Mouse (Mus musculus): ENCODE measurements around the gene Gm10272.
"Not testable (repeated sequence)": the region's sequence is repeated elsewhere in the genome, so short reads cannot be mapped to it uniquely, and the experiment has no call there.

Gm10272 gene

DNA sequence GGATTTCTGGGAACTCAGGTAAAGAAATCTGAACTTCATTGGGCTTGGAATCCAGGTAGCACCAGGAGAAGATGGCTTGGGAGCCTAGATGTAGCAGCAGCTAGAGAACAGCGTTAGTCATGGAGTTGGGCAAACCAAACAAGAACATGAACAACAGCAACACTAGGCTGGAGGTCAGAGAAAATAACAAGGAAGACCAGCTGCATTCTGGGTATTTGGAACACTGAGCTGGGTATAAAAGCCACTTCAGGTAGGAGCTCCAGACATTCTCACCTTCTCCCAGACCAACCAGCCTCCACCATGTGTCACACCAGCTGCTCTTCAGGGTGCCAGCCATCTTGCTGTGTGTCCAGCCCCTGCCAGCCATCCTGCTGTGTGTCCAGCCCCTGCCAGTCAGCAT, at the start of gene Gm10272:
Gene Gm10272, plus strand, starts transcription at position 301 of the 400 bp plus-strand sequence.
- in situ Hi-C loops (cut with MboI, MseI): no loop called here

DNA sequence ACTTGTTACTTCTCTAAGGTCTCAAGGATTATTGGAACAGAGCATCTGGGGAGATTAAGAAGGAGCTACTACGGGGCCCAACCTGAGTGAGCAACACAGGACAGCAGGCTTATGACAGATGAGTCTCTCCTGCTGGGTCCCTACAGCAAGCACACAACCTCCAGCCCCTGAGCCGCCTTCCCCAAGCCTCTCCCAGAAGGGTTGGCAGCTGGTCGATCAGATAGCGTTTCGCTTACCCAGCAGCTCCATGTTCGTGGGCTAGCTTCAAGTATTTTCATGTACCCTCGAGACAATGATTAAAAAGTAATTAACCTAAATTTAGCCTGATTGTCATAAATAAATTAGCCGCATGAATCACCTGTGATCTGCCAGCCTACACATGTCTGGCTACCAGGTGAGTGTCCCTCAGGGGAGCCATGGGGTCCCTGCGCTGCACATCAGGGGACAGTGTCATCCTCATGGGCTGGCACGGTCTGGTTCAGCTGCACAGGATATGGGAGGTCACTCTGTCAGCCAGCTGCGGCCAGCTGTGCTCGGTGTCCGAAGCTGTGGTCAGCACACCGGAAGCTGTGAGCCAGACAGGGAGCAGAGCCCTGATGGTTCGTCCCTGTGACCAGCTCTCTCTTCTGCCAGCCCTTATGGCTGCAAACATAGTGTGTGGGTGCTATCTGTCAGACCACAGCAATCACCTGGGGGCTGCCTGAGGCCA, 48.0 kb upstream of the Gm10272 start:
- in situ Hi-C loops (cut with MboI, MseI): no loop called here

DNA sequence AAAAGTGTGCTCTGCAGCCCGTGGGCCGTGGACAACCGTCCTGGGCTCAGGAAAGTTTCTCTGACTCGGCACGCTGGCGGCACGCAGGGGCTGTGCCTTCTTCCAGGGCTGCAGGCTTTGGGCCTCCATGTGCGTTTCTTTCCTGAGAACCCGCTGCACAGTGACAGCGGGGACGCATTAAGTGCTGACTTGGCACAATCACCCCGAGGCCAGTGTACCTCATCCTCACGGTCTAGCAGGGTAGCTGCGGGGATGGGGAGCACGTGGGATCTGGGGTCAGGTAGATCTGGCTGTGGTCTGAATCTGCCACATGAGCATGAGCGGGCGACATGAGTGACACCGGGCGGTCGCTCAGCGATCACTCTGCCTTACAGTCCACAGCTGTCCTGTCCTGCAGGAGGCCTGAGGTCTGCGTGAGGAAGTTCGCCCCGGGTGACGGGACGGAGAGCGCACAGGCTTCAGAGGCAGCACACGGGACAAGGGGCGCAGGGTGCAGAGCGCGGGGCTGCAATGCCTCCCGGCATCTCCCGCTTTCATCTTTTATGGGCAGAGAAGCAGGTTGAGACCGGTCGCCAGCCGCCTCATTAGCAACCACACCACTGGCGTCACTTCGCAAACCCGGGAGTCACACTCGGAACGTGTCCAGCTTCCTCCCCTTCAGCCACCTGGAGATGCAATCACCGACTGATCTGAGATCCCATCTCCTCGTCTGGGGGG, 42.3 kb upstream of the Gm10272 start:
- in situ Hi-C loops (cut with MboI, MseI): no loop called here

DNA sequence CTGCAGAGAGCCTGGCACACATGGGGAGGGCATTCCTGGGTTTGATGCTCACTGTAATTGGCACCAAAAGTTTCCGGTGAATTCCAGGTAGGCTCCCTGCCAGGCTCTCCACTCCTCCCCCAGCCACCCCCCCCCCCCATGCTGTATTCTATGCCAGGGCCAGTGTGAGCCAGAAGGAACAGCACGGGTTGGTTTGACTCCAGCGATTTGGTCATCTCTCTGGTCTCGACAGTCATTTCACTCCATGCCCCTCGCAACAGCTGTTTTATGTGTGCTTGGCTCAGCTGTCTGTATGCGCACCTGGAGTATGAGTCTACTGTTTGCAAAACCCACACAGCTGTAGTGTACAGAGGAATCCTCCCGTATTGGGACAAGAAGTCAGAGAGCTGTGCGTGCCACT, 40.1 kb upstream of the Gm10272 start:
- in situ Hi-C loops (cut with MboI, MseI): no loop called here

DNA sequence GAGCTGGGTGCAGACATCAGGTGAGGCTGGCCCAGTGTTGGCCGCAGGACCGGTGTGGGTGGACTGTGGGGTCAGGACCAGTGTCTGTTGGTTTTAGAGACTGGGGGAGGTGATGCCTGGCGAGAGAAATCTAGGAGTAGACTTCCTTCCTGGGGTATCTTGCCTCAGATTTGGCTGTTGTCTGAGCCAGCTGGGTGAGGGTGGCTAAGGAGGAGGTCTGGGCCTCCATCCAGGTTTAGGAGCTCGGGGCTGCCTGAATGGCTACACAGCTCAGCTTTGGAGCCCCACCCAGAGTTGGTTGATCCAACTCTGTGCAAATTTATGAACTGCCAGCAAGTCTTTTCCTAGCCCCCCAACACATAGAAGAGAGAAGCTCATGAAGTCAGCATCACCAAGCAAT, 39.0 kb upstream of the Gm10272 start:
- in situ Hi-C loops (cut with MboI, MseI): no loop called here

DNA sequence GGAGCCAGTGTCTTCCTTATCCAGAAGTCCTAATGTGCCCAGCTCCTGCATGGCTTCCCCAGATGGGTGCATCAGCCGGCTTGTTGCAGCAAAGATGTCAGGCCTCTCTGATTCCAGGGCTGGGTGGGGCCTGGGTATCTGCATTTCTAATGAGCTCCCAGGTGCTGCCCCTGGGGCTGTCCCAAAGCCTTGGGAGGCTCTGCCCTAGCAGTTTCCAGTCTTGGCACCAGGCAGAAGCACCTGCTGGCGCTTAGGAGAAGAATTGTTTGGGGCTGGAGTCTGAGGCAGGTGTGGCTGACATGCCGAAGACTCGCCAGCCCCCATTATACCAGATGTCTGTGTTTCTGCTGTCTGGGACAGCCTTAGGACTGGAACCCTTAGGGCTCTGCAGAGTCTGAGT, 35.7 kb upstream of the Gm10272 start:
- in situ Hi-C loops (cut with MboI, MseI): loop anchor here (5.0 kb wide), 1 partner anchor 42 kb away; the partner anchor contains the start of gene Gm10024

DNA sequence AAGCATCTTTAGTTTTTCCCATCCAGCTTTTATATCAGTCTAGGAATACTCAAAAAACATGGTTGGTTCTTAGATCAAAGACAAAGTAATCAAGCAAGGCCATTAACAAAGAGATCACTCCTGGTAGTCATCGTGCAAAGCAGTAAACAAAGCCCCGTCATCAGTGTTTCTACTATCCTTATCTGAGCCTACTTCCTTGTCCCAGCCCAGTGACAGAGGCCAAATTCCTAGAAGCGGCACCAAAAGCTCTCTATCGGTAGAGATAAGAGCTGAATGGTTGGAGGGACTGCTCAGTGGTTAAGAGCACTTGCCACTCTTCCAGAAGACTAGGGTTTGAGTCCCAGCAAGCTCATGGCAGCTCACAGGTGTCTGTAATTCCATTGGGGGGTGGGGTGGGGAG, 34.9 kb upstream of the Gm10272 start:
- in situ Hi-C loops (cut with MboI, MseI): loop anchor here (5.0 kb wide), 1 partner anchor 41 kb away; the partner anchor contains the start of gene Gm10024

DNA sequence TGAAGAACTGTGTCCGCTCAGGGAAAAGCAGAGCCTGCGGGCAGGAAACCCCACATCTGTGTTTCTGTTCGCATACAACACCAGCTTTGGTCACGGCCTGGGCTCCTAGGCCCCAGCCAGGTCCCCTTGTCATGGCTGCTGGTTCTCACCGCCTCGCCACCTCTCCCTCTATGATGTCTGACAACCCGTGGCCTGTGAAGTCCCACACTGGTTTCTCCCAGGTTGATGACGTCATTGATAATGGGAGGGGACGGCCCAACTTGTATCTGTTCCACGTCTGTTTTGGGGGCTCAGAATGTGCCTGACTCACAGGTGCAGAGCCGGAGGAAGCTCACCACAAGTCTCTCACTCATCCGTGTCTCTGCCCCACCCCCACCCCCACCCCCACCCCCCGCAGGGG, 32.7 kb upstream of the Gm10272 start:
- in situ Hi-C loops (cut with MboI, MseI): loop anchor here (5.0 kb wide), 1 partner anchor 39 kb away; the partner anchor contains the start of gene Gm10024

DNA sequence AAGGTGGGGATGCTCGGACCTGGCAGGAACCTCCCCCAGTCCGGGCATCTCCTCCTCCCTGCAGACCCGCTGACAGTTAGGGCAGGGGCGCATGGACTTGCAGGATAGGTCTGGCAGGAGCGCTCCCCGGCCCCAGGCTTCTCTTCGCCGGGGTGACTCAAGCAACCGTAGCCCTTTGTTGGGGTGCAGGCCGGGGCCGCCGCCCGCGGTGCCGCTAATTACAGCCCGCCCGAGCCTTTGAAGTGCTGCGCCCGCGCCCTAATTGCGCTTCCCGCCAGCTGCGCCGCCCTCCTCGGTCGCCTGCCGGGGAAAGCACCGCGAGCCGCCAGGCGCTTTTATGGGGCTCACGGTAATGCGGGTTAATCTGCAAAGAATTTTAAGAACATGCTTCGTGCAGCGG, 28.9 kb upstream of the Gm10272 start:
- in situ Hi-C loops (cut with MboI, MseI): no loop called here

DNA sequence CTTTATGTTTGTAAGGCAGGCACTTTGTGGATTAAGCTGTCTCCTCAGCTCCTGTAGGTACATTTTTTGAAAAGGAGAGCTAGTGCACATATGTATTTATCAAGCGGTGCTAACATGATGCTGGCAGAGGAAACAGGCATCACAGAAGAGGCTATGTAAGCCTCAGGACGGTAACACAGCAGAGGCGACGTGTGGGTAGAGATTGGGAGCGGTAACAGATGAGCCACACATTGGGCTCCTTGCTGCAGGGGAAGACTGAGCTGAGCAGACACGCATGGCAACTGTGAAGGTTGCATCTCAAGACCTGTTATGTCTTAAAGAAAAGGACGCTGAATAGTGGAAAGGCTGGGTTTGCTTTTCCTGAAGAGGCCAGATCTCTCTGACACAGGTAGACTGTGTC, 23.4 kb upstream of the Gm10272 start:
- in situ Hi-C loops (cut with MboI, MseI): no loop called here

DNA sequence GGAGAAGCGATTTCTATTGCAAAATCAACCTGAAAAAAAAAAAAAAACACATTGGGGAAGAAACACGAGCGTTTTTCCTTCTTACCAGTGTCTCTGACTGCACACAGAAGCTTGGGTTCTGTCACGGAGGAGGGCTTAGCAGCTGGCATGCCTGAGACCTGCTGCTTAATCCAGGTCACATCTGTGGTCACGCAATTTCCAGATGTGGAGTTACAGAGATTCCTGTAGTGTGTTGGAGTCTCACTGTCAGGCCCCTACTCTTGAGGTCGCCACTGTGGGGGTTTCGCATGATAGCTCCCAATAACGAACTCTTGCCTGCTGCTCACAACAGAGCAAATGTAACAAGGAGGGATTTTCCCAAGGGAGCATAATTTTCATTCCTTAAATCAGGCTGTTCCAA, 22.2 kb upstream of the Gm10272 start:
- in situ Hi-C loops (cut with MboI, MseI): no loop called here

DNA sequence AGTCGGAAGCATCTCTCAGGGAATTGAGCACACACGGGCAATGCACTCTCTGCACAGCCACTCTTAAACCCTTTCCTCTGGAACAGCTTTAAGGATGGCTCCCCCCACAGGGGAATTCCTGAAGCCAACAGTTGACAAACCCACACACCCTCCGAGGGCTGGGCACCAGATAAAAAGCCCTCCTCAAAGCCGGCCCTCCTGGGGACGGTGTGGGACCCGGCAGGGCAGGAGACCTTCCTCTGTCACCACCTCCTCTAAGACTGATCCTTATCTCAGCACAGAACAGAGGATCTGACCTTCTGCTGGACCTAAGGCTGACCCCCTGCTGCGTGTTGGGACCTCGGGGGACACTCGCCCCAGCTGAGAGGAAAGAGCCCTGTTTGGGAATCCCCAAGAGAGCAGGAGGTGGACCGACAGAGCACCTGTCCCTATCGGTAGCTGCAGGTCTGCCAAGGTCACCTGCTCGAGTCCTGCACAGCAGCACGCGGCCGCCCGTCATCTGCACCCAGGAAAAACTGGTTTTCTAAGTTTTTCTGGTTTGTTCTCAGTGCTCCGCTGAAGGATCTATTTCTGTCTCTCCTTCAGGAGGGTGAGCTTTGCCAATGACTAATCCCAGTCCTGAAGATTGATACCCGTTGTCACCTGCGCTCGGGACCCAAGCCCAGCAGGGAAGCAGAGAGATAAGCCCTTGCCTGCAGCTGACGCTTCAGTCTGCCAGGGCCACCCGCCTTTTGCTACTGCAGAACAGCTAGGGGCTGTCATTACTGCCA, 20.3 kb upstream of the Gm10272 start, which contains the start of gene Tspear:
Gene Tspear, plus strand, starts transcription at position 675 of the 770 bp plus-strand sequence.
- in situ Hi-C loops (cut with MboI, MseI): no loop called here

DNA sequence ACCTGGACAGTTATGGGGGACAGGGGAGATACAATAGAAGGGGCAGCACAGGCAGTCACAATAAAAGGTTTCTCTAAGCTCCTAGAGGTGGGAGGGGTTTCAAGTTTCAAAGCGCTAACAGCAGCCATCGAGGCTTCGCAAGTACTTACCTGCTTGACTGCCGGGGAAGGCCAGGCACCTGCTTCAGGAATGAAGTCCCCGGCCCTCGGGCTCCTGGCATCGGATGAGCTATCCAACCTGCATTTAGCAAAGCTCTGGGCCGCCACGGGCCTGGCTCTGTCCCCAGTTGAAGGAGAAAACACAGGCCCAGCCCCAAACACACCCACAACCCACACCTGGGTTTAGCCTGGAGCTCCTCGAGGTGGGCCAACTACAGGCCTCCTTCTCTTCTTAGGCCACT, 19.4 kb upstream of the Gm10272 start:
- in situ Hi-C loops (cut with MboI, MseI): no loop called here

DNA sequence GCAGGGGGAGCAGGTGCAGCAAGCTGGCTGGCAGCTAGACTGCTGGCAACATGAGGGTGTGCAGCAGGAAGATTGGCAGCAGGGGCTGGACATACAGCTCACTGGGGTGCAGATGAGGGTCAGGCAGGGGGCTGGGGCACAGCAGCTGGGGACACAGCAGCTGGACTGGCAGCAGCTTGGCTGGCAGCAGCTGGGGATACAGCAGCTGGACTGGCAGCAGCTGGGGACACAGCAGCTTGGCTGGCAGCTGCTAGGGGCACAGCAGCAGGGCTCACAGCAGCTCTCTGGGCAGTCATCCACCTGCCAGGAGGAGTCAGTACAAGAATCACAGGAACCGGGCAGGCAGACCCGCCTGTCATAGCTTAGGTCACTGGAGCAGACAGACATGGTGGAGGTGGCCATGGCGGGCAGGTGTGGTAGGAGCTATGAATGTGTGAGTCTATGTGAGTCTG, 16.0 kb upstream of the Gm10272 start, which contains the start of gene Gm19402:
Gene Gm19402, minus strand, starts transcription at position 402 of the 452 bp plus-strand sequence.
- in situ Hi-C loops (cut with MboI, MseI): not testable (repeated sequence)

DNA sequence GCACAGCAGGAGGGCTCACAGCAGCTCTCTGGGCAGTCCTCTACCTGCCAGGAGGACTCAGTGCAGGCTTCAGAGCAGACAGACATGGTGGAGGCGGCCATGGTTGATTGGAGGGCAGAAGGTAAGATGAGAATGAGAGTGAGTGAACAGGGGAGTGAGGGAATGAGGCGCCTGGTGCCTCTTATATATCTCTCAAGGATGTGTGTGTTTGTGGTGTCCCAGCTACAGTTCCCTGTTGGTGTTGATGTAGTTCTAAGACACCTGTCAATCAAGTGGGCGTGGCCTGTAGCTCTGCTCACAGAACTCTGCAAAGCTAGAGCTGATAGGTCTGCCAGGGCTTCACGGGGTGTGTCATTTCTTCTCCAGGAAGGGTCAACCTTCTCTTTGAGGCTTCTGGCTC, 9.3 kb upstream of the Gm10272 start, which contains the start of gene Gm9508:
Gene Gm9508, minus strand, starts transcription at position 101 of the 400 bp plus-strand sequence.
- in situ Hi-C loops (cut with MboI, MseI): no loop called here

DNA sequence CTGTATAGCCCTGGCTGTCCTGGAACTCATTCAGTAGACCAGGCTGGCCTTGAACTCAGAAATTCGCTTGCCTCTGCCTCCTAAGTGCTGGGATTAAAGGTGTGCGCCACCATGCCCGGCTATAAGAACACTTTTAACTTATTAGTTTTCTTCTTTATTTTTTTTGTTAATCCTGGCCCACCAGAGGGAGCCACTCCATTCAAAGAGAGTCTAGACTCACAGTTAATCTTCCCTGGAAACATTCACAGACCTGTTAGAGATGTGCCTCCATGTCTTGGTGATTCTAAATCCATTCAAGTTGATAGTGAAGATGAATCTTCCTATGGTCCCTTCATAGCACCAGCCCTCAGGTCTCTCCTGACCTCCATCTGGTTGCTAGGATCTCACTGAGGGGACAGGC, 3.4 kb downstream of the Gm10272 start:
- in situ Hi-C loops (cut with MboI, MseI): loop anchor here (5.0 kb wide), 1 partner anchor 38 kb away; no protein-coding TSS in a partner anchor

DNA sequence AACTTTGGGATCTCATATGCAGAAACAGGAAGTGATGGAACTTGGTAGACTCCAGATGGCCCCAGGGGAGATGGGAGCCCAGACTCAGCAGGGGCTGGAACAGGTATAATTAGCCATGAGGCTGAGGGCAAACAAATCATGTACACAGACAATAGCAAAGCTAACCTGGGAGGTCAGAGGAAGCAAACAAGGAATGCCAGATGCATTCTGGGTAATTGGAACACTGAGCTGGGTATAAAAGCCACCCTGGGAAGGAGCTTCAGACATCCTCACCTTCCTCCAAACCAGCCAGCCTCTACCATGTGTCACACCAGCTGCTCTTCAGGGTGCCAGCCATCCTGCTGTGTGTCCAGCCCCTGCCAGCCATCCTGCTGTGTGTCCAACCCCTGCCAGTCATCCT, 4.7 kb downstream of the Gm10272 start, which contains the start of gene Gm10024:
Gene Gm10024, plus strand, starts transcription at position 301 of the 400 bp plus-strand sequence.
- in situ Hi-C loops (cut with MboI, MseI): loop anchor here (5.0 kb wide), 1 partner anchor 39 kb away; no protein-coding TSS in a partner anchor

DNA sequence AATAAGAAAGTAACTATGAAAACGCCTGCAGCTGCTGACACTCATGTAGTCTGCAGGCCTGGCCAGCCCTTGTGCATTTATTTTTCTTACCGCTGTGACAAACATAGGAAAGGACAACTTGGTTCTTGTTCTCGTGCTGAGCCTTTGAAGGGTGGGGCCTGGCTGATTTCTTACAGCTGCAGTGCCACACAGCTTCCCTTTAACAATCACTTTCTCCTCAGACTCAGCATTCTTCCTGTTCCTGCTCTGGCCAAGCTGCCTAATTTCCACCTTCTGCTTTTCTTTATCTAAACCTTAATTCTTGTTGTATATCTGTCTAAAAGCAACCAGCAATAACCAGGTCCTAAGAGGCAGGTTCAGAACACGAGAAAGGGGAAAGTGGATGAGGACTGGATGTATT, 7.3 kb downstream of the Gm10272 start:
- in situ Hi-C loops (cut with MboI, MseI): loop anchor here (5.0 kb wide), 1 partner anchor 41 kb away; no protein-coding TSS in a partner anchor

DNA sequence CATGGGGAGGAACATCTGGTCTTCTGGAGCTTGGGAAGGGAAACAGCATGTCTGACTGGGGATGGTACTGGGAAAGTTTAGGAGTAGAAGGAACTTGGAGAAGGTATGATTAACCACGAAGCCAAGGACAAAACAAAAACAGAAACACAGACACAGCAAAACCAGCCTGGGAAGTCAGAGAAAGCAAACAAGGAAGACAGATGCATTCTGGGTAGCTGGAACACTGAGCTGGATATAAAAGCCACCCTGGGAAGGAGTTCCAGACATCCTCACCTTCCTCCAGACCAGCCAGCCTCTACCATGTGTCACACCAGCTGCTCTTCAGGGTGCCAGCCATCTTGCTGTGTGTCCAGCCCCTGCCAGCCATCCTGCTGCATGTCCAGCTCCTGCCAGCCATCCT, 9.1 kb downstream of the Gm10272 start, which contains the start of gene Gm10142:
Gene Gm10142, plus strand, starts transcription at position 301 of the 400 bp plus-strand sequence.
- in situ Hi-C loops (cut with MboI, MseI): no loop called here

DNA sequence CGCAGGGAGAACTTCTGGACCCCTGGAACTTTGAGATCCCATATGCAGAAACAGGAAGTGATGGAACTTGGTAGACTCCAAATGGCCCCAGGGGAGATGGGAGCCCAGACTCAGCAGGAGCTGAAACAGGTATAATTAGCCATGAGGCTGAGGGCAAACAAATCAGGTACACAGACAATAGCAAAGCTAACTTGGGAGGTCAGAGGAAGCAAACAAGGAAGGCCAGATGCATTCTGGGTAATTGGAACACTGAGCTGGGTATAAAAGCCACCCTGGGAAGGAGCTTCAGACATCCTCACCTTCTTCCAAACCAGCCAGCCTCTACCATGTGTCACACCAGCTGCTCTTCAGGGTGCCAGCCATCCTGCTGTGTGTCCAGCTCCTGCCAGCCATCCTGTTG, 13.9 kb downstream of the Gm10272 start, which contains the start of gene Krtap12-1:
Gene Krtap12-1, plus strand, starts transcription at position 301 of the 400 bp plus-strand sequence.
- in situ Hi-C loops (cut with MboI, MseI): not testable (repeated sequence)

DNA sequence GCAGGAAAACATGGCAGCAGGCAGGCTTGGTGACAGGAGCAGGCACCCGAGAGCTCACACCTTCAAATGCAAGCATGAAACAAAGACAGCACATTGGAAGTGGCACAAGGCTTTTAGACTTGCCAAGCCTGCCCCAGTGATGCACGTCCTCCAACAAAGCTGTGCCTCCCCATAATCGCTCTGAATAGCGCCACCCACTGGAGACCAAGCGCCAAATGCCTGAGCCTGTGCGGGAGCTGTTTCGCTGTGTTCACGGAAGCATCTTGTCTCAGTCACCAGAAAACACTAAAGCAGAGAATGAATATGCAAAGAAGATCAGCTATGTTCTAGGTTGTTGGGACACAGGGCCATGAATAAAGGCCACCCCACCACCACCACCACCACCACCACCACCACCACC, 18.4 kb downstream of the Gm10272 start:
- in situ Hi-C loops (cut with MboI, MseI): no loop called here
